Mouse (Mus musculus): ENCODE data around the gene Papss2. TPM values are rescaled to one million over a fixed set of nuclear protein-coding genes. Genes with fewer than 3 reads are reported as not detected.

The Papss2 gene
- polyA plus RNA-seq, 1 experiment from 2014 or later: 11.0 TPM

DNA sequence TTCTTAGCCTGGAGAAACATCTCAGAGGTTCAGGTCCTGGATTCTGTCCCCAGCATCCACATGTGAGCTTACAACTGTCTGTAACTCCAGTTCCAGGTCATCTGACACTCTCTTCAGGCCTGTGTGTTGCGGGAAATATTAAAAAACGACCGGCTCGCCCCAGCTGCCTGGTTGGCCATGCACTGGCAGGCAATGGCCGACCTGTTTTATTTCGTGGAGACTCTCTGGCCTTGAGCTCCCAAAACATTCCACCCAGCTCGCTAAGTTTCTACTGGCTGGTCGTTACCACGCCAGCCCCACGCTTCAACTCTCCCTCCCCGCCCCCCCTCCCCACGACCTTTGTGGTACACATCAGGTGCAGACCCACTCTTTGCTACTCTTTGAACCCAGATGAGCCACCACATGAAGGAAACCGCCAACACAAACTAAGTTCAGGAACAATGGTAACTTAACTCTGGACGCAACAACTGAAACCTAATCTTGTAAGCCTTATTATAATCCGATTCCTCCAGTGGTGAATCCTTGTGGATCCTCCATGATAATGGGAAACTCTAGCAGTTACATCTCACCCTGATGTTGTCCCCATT is 25.4 kb downstream of the Papss2 start:
- no peak overlapping the region for H3K9ac ChIP-seq (ENCODE audit: low read length)
- H3K4me1 ChIP-seq (ENCODE audit: control insufficient read depth, insufficient read depth, low read length): no peaks in the 10 kb centered on the region
- no peak overlapping the region for H3K4me3 ChIP-seq (replicated peaks; ENCODE audit: low read length)
- 82% methylated on average over 15 of the region's 15 CpGs for WGBS
- no peak for ATAC-seq (ENCODE audit: insufficient read depth, low FRiP score)
- no peaks in the 10 kb centered on the region for H3K9me3 ChIP-seq (replicated peaks; ENCODE audit: control insufficient read depth, low read length)
- H3K27me3 ChIP-seq (ENCODE audit: control insufficient read depth, insufficient read depth, low read length): no peaks in the 10 kb centered on the region
- no peak overlapping the region for H3K4me2 ChIP-seq (ENCODE audit: low read depth, low read length)
- H3K27ac ChIP-seq (ENCODE audit: low read length): no peak overlapping the region
- no peaks in the 10 kb centered on the region for H3K36me3 ChIP-seq (ENCODE audit: control insufficient read depth, insufficient read depth, low read length)

DNA sequence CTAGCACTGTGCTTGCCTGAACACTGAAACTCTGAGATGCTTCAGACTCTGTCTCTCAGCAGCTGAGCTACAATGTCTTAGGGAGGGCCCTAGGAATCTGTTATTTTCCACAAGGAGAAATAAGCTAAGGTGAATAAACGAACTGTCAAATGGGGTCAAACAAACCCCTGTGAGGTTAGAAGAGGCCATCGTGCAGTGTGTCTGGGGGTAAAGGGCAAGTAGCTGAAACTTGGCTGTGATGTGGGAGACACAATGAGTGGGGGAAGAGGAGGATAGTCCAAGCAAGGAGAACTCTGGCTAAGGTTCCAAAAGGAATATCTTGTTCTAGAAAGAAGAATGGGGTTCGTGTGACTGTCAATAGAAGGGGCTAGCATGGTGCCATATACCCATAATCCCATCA is 26.6 kb downstream of the Papss2 start:
- no peak overlapping the region for H3K9ac ChIP-seq (ENCODE audit: low read length)
- no peak overlapping the region for H3K4me3 ChIP-seq (replicated peaks; ENCODE audit: low read length)
- no peaks in the 10 kb centered on the region for H3K27me3 ChIP-seq (ENCODE audit: control insufficient read depth, insufficient read depth, low read length)
- ATAC-seq (ENCODE audit: insufficient read depth, low FRiP score): no peak
- no peaks in the 10 kb centered on the region for H3K9me3 ChIP-seq (replicated peaks; ENCODE audit: control insufficient read depth, low read length)
- H3K4me1 ChIP-seq (ENCODE audit: control insufficient read depth, insufficient read depth, low read length): no peaks in the 10 kb centered on the region
- H3K36me3 ChIP-seq (ENCODE audit: control insufficient read depth, insufficient read depth, low read length): no peaks in the 10 kb centered on the region
- H3K4me2 ChIP-seq (ENCODE audit: low read depth, low read length): no peak overlapping the region
- WGBS: 48% methylated on average over 3 of the region's 3 CpGs
- H3K27ac ChIP-seq (ENCODE audit: low read length): no peak overlapping the region

DNA sequence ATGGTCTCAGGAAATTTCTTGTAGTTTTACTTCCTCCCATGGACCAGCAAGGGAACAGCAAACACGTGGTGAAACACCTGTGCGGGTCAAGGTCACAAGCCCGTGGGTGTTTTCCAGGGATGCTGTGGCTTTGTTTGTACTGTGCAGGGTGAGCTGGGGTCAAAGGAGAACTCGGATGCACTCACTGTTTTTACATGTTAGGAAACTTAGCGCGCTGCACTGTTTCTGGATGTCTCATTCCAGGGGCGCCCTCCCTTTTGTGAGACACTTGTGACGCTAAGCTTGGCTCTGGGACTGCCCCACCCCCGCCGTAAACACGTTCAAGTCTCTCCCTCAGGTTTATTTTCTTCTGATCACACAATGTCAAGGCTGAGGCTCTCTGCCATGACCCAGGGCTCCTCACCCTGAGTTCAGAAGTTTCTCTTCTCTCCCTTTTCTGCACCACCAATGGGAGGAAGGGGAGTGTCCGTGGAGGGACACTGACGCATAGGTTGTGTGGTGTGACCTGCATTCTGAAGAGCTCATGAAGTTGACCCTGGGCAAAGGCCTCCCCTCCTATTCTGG is 31.3 kb downstream of the Papss2 start:
- no peaks in the 10 kb centered on the region for H3K4me1 ChIP-seq (ENCODE audit: control insufficient read depth, insufficient read depth, low read length)
- no peak overlapping the region for H3K4me3 ChIP-seq (replicated peaks; ENCODE audit: low read length)
- no peak overlapping the region for H3K9ac ChIP-seq (ENCODE audit: low read length)
- no peak overlapping the region for H3K27ac ChIP-seq (ENCODE audit: low read length)
- H3K27me3 ChIP-seq (ENCODE audit: control insufficient read depth, insufficient read depth, low read length): no peaks in the 10 kb centered on the region
- H3K4me2 ChIP-seq (ENCODE audit: low read depth, low read length): no peak overlapping the region
- ATAC-seq (ENCODE audit: insufficient read depth, low FRiP score): no peak
- no peaks in the 10 kb centered on the region for H3K9me3 ChIP-seq (replicated peaks; ENCODE audit: control insufficient read depth, low read length)
- 42% methylated on average over 13 of the region's 13 CpGs for WGBS
- no peaks in the 10 kb centered on the region for H3K36me3 ChIP-seq (ENCODE audit: control insufficient read depth, insufficient read depth, low read length)

DNA sequence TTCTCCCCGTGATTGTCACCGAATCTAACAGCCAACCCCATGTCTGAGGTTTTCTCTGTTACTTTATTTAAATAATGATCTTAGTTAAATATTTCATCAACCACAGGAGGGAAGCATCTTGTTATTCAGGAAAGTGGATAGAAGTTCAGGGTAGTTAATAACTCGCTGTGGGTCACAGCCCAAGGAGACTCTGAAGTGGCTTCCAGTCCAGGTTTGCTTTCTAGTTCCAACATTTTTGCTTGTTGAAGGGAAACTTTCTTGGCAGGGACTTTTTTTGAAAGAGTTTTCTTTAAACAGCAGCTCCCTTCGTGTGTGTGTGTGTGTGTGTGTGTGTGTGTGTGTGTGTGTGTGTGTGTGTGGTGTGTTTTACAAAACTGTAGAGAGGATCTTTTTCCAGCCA is 32.0 kb downstream of the Papss2 start:
- no peak for ATAC-seq (ENCODE audit: insufficient read depth, low FRiP score)
- H3K4me3 ChIP-seq (replicated peaks; ENCODE audit: low read length): no peak overlapping the region
- no peak overlapping the region for H3K27ac ChIP-seq (ENCODE audit: low read length)
- H3K4me1 ChIP-seq (ENCODE audit: control insufficient read depth, insufficient read depth, low read length): no peaks in the 10 kb centered on the region
- WGBS: 67% methylated on average over 4 of the region's 4 CpGs
- no peak overlapping the region for H3K4me2 ChIP-seq (ENCODE audit: low read depth, low read length)
- H3K36me3 ChIP-seq (ENCODE audit: control insufficient read depth, insufficient read depth, low read length): no peaks in the 10 kb centered on the region
- H3K9ac ChIP-seq (ENCODE audit: low read length): no peak overlapping the region
- no peaks in the 10 kb centered on the region for H3K27me3 ChIP-seq (ENCODE audit: control insufficient read depth, insufficient read depth, low read length)
- H3K9me3 ChIP-seq (replicated peaks; ENCODE audit: control insufficient read depth, low read length): no peaks in the 10 kb centered on the region

DNA sequence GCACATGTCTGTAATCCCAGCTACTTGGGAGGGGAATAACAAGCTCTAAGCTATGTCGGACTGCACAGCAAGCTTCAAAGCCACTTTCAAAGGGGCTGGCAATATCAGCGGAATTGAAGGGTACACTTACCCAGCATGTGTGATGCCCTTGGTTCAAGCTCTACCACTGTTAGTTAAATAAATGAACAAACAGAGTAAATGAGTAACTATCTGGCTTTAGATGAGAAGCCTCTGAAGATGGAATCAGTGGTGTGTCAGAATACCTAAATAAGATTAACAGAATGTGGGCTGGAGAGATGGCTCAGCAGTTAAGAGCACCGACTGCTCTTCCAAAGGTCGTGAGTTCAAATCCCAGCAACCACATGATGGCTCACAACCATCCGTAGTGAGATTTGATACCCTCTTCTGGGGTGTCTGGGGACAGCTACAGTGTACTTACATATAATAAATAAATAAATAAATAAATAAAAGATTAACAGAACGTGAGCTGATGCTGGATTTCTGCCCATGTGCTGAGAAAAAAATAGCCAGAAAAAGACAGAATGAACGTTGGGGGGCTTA is 33.1 kb downstream of the Papss2 start:
- Histone ChIP-seq H3K27ac (ENCODE audit: low read length) (no peak overlapping the region), H3K9me3 (replicated peaks; ENCODE audit: control insufficient read depth, low read length) (no peaks in the 10 kb centered on the region)
- no peak for ATAC-seq (ENCODE audit: insufficient read depth, low FRiP score)

DNA sequence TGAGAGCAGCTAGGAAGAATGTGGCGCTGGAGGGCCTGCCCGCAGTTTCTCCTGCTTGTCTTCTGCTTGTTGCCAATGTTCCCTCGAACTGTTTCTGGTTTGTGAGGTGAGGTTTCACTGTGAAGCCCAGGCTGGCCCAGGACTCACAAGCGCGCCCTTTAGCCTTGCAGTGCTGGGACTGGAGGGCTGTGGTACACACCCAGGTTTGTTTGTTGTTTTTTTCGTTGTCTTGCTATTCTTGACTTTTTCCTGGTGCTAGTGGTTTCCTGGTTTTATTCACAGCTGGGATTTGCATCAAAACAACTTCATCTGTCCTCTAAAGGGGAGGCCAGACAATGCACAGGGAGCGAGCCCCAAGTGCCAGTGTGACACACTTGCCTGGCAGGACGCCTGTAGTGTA is 39.3 kb downstream of the Papss2 start:
- no peak overlapping the region for H3K9ac ChIP-seq (ENCODE audit: low read length)
- no peak overlapping the region for H3K27ac ChIP-seq (ENCODE audit: low read length)
- ATAC-seq (ENCODE audit: insufficient read depth, low FRiP score): no peak
- H3K4me3 ChIP-seq (replicated peaks; ENCODE audit: low read length): no peak overlapping the region
- no peak overlapping the region for H3K4me2 ChIP-seq (ENCODE audit: low read depth, low read length)
- no peaks in the 10 kb centered on the region for H3K27me3 ChIP-seq (ENCODE audit: control insufficient read depth, insufficient read depth, low read length)
- no peaks in the 10 kb centered on the region for H3K4me1 ChIP-seq (ENCODE audit: control insufficient read depth, insufficient read depth, low read length)
- no peaks in the 10 kb centered on the region for H3K36me3 ChIP-seq (ENCODE audit: control insufficient read depth, insufficient read depth, low read length)
- no peaks in the 10 kb centered on the region for H3K9me3 ChIP-seq (replicated peaks; ENCODE audit: control insufficient read depth, low read length)
- WGBS: 71% methylated on average over 8 of the region's 8 CpGs

More for the DNA sequence above, 33.1 kb downstream of the Papss2 start:
- H3K4me3 ChIP-seq (replicated peaks; ENCODE audit: low read length): no peak overlapping the region
- no peaks in the 10 kb centered on the region for H3K36me3 ChIP-seq (ENCODE audit: control insufficient read depth, insufficient read depth, low read length)
- H3K4me1 ChIP-seq (ENCODE audit: control insufficient read depth, insufficient read depth, low read length): no peaks in the 10 kb centered on the region
- 77% methylated on average over 7 of the region's 7 CpGs for WGBS
- H3K4me2 ChIP-seq (ENCODE audit: low read depth, low read length): no peak overlapping the region
- H3K9ac ChIP-seq (ENCODE audit: low read length): no peak overlapping the region
- H3K27me3 ChIP-seq (ENCODE audit: control insufficient read depth, insufficient read depth, low read length): no peaks in the 10 kb centered on the region

DNA sequence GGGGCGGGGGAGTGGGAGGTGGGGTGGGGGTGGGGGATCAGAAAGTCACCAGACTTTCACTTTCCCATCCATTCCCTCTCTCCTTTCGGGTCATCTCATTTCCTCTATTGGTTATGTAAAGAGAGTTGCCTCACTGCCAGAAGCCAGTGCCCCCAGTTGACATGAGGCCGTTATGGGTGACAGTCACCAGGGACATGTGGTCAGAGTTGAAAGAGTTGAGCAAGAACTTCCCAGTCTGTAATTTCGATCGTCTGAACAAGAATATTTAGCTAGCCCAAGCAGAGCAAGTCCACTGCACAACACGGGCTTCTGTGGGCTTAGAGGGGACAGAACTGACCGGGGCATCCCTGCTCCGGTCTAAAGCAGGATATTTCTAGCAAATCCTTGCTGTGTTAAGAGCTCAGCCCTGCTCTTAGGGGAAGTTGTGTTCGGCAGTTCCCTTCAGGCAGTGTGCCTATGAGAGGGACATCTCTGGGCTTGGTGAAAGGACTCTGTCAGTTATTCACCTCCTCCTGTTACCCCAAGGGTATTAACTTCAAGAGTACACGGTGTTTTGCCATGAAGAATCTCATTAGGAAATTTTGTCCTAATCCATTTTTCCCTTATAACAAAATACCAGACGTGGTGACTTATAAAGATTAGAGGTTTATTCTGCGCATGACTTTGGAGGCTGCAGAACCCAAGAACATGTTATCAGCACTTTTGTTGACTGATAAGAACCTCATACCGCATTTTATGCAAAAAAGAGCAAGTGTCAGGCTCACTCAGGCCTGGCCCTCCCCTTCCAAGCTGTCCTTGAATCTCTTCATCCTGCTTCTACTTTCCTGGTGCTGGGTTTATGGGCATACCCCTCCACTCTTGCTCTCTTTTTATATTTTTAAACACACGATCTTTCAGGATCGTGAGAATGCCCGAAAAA is 42.0 kb downstream of the Papss2 start:
- Histone ChIP-seq H3K4me2 (ENCODE audit: low read depth, low read length) (no peak overlapping the region), H3K27me3 (ENCODE audit: control insufficient read depth, insufficient read depth, low read length) (no peaks in the 10 kb centered on the region), H3K27ac (ENCODE audit: low read length) (no peak overlapping the region; the same call in 1 of the 2 replicates), H3K9ac (ENCODE audit: low read length) (no peak overlapping the region), H3K4me3 (replicated peaks; ENCODE audit: low read length) (no peak overlapping the region), H3K36me3 (ENCODE audit: control insufficient read depth, insufficient read depth, low read length) (no peaks in the 10 kb centered on the region), H3K9me3 (replicated peaks; ENCODE audit: control insufficient read depth, low read length) (no peaks in the 10 kb centered on the region), H3K4me1 (ENCODE audit: control insufficient read depth, insufficient read depth, low read length) (no peaks in the 10 kb centered on the region)
- WGBS: 61% methylated on average over 16 of the region's 16 CpGs
- ATAC-seq (ENCODE audit: insufficient read depth, low FRiP score): no peak

DNA sequence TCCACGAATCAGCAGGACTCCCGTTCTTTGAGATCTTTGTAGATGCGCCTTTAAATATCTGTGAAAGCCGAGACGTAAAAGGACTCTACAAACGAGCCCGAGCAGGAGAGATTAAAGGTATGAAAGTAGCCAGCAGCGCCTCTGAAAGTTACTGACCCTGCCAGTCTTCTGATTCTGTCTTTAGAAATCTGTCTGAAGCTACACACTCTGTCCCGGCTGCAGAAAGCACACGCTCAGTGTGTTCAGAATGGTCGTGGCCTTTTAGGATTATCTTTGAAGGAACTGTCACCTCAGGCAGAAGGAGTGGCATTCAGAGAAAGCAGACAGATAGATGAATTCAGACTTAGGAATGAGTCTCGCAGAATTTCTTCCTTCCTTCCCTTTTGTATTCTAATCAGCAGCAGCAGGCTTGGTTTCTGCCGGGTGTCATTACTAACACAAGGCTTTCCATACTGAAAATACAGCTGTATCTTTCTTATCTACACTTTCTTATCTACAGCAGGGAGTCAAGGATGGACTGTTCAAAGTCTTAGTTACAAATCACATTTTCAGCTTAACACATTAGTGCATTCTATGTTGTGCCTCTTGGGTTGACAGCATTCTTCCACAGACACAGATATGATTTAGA is 42.8 kb downstream of the Papss2 start:
- H3K4me2 ChIP-seq (ENCODE audit: low read depth, low read length): no peak overlapping the region
- WGBS: 46% methylated on average over 13 of the region's 13 CpGs
- no peak overlapping the region for H3K9ac ChIP-seq (ENCODE audit: low read length)
- H3K4me1 ChIP-seq (ENCODE audit: control insufficient read depth, insufficient read depth, low read length): no peaks in the 10 kb centered on the region
- H3K27ac ChIP-seq (ENCODE audit: low read length): no peak overlapping the region
- H3K9me3 ChIP-seq (replicated peaks; ENCODE audit: control insufficient read depth, low read length): no peaks in the 10 kb centered on the region
- H3K4me3 ChIP-seq (replicated peaks; ENCODE audit: low read length): no peak overlapping the region
- no peaks in the 10 kb centered on the region for H3K36me3 ChIP-seq (ENCODE audit: control insufficient read depth, insufficient read depth, low read length)
- H3K27me3 ChIP-seq (ENCODE audit: control insufficient read depth, insufficient read depth, low read length): no peaks in the 10 kb centered on the region
- ATAC-seq (ENCODE audit: insufficient read depth, low FRiP score): no peak

Measured in stomach, embryonic 16.5 days (tissue).